Mouse (Mus musculus): ENCODE results near the gene Rgsl1.

DNA sequence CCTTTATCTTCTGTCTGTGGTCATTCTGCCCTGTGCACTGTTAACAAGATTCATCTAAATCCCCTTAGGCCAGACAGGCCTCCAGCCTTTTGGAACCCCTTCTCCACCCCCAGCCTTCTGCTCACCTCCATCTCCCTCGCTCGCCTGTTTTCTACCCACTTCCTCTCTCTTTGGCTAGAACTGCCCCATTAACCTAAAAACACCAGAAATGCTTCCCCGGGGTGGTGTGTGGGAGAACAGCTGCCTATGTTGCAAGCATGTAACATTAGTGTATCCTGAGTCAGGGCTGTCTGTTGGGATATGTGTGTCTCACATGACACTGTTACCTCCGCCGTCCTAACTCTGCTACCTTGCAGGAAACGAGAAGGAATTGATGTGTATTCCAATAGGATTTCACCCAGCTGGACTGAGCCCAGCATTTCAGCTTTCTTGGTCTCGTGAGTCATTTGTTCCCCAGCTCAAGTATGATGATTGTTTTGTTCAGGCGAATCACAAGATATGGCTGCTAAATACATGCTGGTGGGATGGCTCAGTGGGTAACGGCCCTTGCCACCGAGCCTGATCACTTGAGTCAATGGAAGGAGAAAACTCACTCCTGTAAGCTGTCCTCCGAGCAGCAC lies 1.7 kb downstream of the Rgsl1 start:
- no peak for TF ChIP-seq POLR2A (IDR thresholded peaks at IDR 0.05; ENCODE audit: extremely low read depth, insufficient read depth, low read length)
- TF ChIP-seq CTCF (IDR thresholded peaks at IDR 0.05; ENCODE audit: extremely low read depth, insufficient read depth, low read length): no peak

All from cortical plate, adult 2 months (tissue).